Mouse (Mus musculus) embryo, embryonic 11.5 days (tissue): ENCODE measurements around the gene Slamf6.
A peak's percentile ranks its signal among the peaks of the same experiment; 100 is the strongest.

ENCODE experiments used
- DNase-seq: peaks from one replicate; pipeline ENCODE4 v3.0.0-alpha.2; 2012; ENCODE audit warnings: low read depth, low spot score

Gene Slamf6

DNA sequence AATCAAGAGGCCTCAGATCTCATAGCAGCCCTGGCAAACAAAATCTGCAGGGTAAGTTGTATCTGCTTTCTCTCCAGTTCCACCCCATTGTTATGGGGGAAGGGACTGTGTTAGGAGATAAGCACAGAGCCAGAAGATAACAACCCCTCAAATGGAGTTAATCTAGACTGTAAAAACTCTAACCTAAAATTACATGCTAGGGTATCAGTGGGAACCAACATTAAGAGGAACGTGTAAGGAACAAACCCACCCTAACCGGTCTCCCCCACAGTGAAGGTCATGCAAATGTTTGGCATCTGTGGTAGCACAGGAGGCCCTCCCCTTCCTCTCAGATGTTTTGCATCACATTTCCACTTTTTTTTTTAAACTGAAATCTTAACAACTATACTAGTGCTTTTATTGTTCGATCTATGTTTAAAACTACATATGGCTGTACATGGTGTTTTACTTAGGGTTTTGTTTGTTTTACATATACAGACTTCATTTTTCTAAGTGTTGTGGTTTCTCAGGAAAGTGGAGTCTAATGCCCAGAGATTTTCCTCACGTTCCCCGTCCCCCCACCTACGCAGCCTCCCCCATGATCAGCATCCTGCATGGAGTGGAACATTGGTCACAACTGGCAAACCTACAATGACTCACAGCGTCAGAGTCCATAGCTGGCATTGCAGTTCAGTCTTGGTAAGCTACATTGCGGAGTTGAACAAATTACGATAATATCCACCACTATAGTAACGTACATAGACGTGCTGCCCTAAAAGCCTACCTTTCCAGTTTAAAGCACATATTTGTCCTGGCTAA is 77.8 kb downstream of the Slamf6 start:
- no peak for DNase-seq

GRCm38 (mm10) chr1:171996701-171997100 is 79.4 kb downstream of the Slamf6 start:
- no peak for DNase-seq

GRCm38 (mm10) chr1:171998820-171999597 is 81.7 kb downstream of the Slamf6 start:
- DNase-seq, result no peak

DNA sequence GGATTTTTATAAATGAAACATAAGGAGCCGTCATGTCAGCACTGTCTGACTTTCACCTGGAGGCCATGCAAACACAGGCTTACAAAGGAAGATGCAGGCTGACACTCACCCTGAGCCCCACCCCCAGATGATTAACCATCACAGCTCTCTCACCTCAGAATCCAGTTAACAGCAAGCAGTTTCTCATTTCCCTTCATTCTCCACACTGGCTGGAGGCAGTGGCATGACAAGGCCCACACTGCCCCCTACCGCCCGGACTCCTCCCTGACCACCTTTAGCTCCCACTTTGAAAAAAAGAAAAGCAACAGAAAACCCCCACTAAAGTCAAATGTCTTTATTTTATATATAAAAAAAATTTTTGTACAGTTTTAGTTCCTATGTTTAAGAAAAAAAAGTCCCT is 83.3 kb downstream of the Slamf6 start:
- peak; percentile 27 for DNase-seq

- DNase-seq, result no peak
Observed at GRCm38 (mm10) chr1:172001665-172002064, 84.3 kb downstream of the Slamf6 start.
